In the genomic region with DNA sequence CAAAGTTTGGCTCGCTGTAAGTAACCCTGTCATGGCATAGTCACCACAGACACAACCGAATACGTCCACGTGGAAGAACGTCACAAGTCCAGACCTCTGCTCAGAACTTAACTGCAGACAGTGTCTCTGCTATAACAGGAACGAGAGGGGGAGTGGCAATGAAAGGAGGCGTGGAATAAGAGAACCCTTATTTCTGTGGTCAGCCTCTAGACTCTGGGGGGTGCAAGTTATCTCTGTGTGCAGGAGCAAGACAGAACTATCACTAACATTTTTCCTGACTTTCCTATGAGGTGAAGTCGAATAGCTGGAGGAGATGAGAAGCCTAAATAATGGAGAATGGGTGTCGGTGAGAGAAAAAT, we compare ENCODE assay signal across 26 mouse cellular contexts. TPM values are rescaled to one million over a fixed set of nuclear protein-coding genes. Genes with fewer than 3 reads are reported as not detected.
A peak's percentile ranks its signal among the peaks of the same experiment; 100 is the strongest.
DNase-seq lines count a peak whose midpoint lies in the region; ATAC-seq and TF ChIP-seq lines count a peak whose summit lies in the region.
"Had no signal": no experiment of that assay in that cellular context is flagged by ENCODE, and none has a peak within 500 bp of the region (broad histone marks: within the 10 kb centered on the region; RNA-seq: fewer than 3 reads in every experiment).

No protein-coding gene starts in this region.

- H3K27me3 ChIP-seq in kidney, embryonic 16.5 days (ENCODE audit: insufficient read depth, low read length): no peaks in the 10 kb centered on the region
- H3K27me3 ChIP-seq in liver, embryonic 11.5 days (replicated peaks; ENCODE audit: control insufficient read depth, insufficient read depth, low read length): no peaks in the 10 kb centered on the region
- H3K27me3 ChIP-seq in liver, postnatal 0 days (ENCODE audit: insufficient read depth, low read length): no peaks in the 10 kb centered on the region
- H3K27me3 ChIP-seq: embryonic facial prominence, embryonic 12.5 days; hindbrain, embryonic 12.5 days had no signal

- TF ChIP-seq CTCF in liver, postnatal 0 days (IDR thresholded peaks at IDR 0.05; ENCODE audit: low read depth): no peak

- H3K4me1 ChIP-seq in kidney, embryonic 16.5 days (ENCODE audit: insufficient read depth, low read length): peaks cover 17% of the 10 kb centered on the region
- H3K4me1 ChIP-seq in liver, embryonic 11.5 days (replicated peaks; ENCODE audit: control insufficient read depth, insufficient read depth, low read length): peaks cover 14% of the 10 kb centered on the region
- H3K4me1 ChIP-seq in liver, postnatal 0 days (ENCODE audit: insufficient read depth): peaks cover 16% of the 10 kb centered on the region
- H3K4me1 ChIP-seq: hindbrain, embryonic 12.5 days had no signal

- H3K4me3 ChIP-seq in kidney, embryonic 16.5 days (ENCODE audit: low read length): no peak overlapping the region
- no peak overlapping the region for H3K4me3 ChIP-seq in liver, embryonic 11.5 days (ENCODE audit: low read depth, low read length)
- H3K4me3 ChIP-seq in liver, postnatal 0 days (ENCODE audit: low read depth, low read length): no peak overlapping the region
- H3K4me3 ChIP-seq: embryonic facial prominence, embryonic 12.5 days; hindbrain, embryonic 12.5 days; layer of hippocampus, adult 2 months had no signal

- peaks cover under 1% of the 10 kb centered on the region; the same call in 1 of the 2 replicates for H3K9me3 ChIP-seq in kidney, embryonic 16.5 days (ENCODE audit: low read length)
- no peaks in the 10 kb centered on the region for H3K9me3 ChIP-seq in liver, embryonic 11.5 days (ENCODE audit: control insufficient read depth, low read length)
- no peaks in the 10 kb centered on the region for H3K9me3 ChIP-seq in liver, postnatal 0 days (ENCODE audit: low read length)
- H3K9me3 ChIP-seq: embryonic facial prominence, embryonic 12.5 days; hindbrain, embryonic 12.5 days had no signal

- peaks cover 35% of the 10 kb centered on the region for H3K36me3 ChIP-seq in kidney, embryonic 16.5 days (ENCODE audit: insufficient read depth, low read length)
- H3K36me3 ChIP-seq in liver, embryonic 11.5 days (ENCODE audit: control insufficient read depth, insufficient read depth, low read length): peaks cover 6% of the 10 kb centered on the region; the same call in 1 of the 2 replicates
- H3K36me3 ChIP-seq in liver, postnatal 0 days (replicated peaks; ENCODE audit: insufficient read depth, low read length): 0 out of 2 replicates have a peak, but pooled peaks cover 22% of the 10 kb centered on the region

- no peak for TF ChIP-seq EP300 in liver, postnatal 0 days (IDR thresholded peaks at IDR 0.05; ENCODE audit: low read depth)

- no peak for ATAC-seq in kidney, embryonic 16.5 days (ENCODE audit: low FRiP score, low TSS enrichment)
- peak; percentile 35; the same call in 1 of the 2 replicates for ATAC-seq in granulocyte monocyte progenitor cell, adult 5-6 weeks (replicated peaks; ENCODE audit: poor library complexity, severe bottlenecking)
- ATAC-seq in liver, embryonic 11.5 days (replicated peaks; ENCODE audit: low FRiP score): no peak
- no peak for ATAC-seq in liver, postnatal 0 days
- ATAC-seq: forebrain, embryonic 14.5 days; hindbrain, postnatal 0 days; midbrain, embryonic 16.5 days had no signal

- 78% methylated on average over 9 of the region's 9 CpGs for WGBS in kidney, embryonic 16.5 days
- WGBS in liver, embryonic 11.5 days: 76% methylated on average over 9 of the region's 9 CpGs
- WGBS in liver, postnatal 0 days (ENCODE audit: insufficient replicate concordance): 45% methylated on average over 9 of the region's 9 CpGs

- peak overlapping the region; percentile 76; the same call in 1 of the 2 replicates for H3K27ac ChIP-seq in kidney, embryonic 16.5 days (ENCODE audit: low read length)
- H3K27ac ChIP-seq in liver, embryonic 11.5 days (ENCODE audit: low read depth, low read length): no peak overlapping the region
- peak overlapping the region; percentile 73 for H3K27ac ChIP-seq in liver, postnatal 0 days (ENCODE audit: low read depth)
- H3K27ac ChIP-seq: embryonic facial prominence, embryonic 12.5 days; hindbrain, embryonic 12.5 days; hindbrain, postnatal 0 days; layer of hippocampus, adult 2 months had no signal

- no peak overlapping the region for H3K9ac ChIP-seq in kidney, embryonic 16.5 days (replicated peaks; ENCODE audit: low read length)
- no peak overlapping the region for H3K9ac ChIP-seq in liver, embryonic 11.5 days (ENCODE audit: low read depth, low read length)
- no peak overlapping the region for H3K9ac ChIP-seq in liver, postnatal 0 days (replicated peaks)
- H3K9ac ChIP-seq: embryonic facial prominence, embryonic 12.5 days; hindbrain, embryonic 12.5 days; lung, embryonic 14.5 days had no signal

- H3K4me2 ChIP-seq in kidney, embryonic 16.5 days (replicated peaks; ENCODE audit: low read depth, low read length): no peak overlapping the region
- 0 out of 2 replicates have a peak overlapping the region, but pooled peaks have one; percentile 1 for H3K4me2 ChIP-seq in liver, embryonic 11.5 days
- 0 out of 2 replicates have a peak overlapping the region, but pooled peaks have one; percentile 36 for H3K4me2 ChIP-seq in liver, postnatal 0 days (ENCODE audit: low read depth, low read length)
- H3K4me2 ChIP-seq: embryonic facial prominence, embryonic 12.5 days; heart, embryonic 11.5 days; hindbrain, embryonic 12.5 days; lung, embryonic 14.5 days; midbrain, embryonic 11.5 days had no signal

- DNase-seq in kidney, postnatal 14 days: no peak
- no peak for DNase-seq in liver, embryonic 11.5 days (ENCODE audit: low spot score)
- no peak for DNase-seq in liver, postnatal 0 days
- no peak for DNase-seq in layer of hippocampus, adult 18-20 months (ENCODE audit: low spot score in 2 of 2)
- DNase-seq in adrenal gland, postnatal 36 days: no peak
- DNase-seq: B cell, adult 2 months; cerebellum, adult 2 months; cerebellum, postnatal 36 days; embryo, embryonic 11 days; gastrocnemius, postnatal 14 days; heart, postnatal 36 days; lung, embryonic 14.5 days; lung, postnatal 14 days; spleen, adult 18-20 months; thymus, adult 2 months; thymus, postnatal 4 days had no signal

RNA-seq across cellular contexts. Expression of a gene that starts 12.4 kb away (rescaled TPM):
- 78.3 and 89.7 TPM in 2 replicates for polyA plus RNA-seq in kidney, embryonic 16.5 days (2015; fragmentation: Nextera tagmentation; extraction: Ambion mirVana)
- 128 and 157 TPM in 2 replicates for total RNA-seq in granulocyte monocyte progenitor cell, adult 5-6 weeks (2014; fragmentation: Nextera tagmentation)
- 87.6 and 117 TPM in 2 replicates for total RNA-seq in granulocyte monocyte progenitor cell, adult 5-6 weeks (2017)
- 65.4 and 76.9 TPM in 2 replicates for polyA plus RNA-seq in liver, embryonic 11.5 days (2014; fragmentation: Nextera tagmentation; extraction: Ambion mirVana)
- polyA plus RNA-seq in liver, postnatal 0 days (2015; fragmentation: Nextera tagmentation; extraction: Ambion mirVana): 75.9 and 77.8 TPM in 2 replicates
- 1 to 10 TPM; 7.5 to 8.5 TPM for total RNA-seq in layer of hippocampus, adult 18-20 months (2021)
- total RNA-seq in adrenal gland, postnatal 36 days (2021): 10 to 100 TPM; 83.5 to 88.7 TPM

Comparison
In these comparisons a context has a peak if more than half of its experiments do, and no peak if none do; other contexts are left out.
1. RNA of a gene that starts 12.4 kb away (total RNA-seq): 87.6 to 157 TPM in granulocyte monocyte progenitor cell, adult 5-6 weeks and 83.5 to 88.7 TPM in adrenal gland, postnatal 36 days; 7.5 to 8.5 TPM in layer of hippocampus, adult 18-20 months; every median in the first group is over 4 times any median in the second.